Mouse (Mus musculus) hindbrain, postnatal 0 days (tissue): ENCODE results near the gene Fads6. TPM values are rescaled to one million over a fixed set of nuclear protein-coding genes. Genes with fewer than 3 reads are reported as not detected.
A peak's percentile ranks its signal among the peaks of the same experiment; 100 is the strongest.

Experiments
- ATAC-seq: fragments of 200-750 bp; cut with Nextera tagmentation; 2 replicates; pipeline ENCODE4 v1.8.0; 2017; ENCODE audit warnings: mild to moderate bottlenecking, moderate TSS enrichment, moderate library complexity
- DNase-seq: peaks from one replicate; pipeline ENCODE4 v3.0.0-alpha.2; 2015; ENCODE audit warnings: low spot score
- H3K27ac ChIP-seq: fragments of 300-500 bp; sonication (generic); 2 replicates; pipeline ENCODE4 v1.5.1; 2014; ENCODE audit warnings: mild to moderate bottlenecking
- H3K27me3 ChIP-seq: fragments of 300-500 bp; sonication (generic); 2 replicates; pipeline ENCODE4 v1.6.1; 2014; ENCODE audit warnings: low read length, mixed read lengths; ENCODE audit not compliant: insufficient read depth
- H3K36me3 ChIP-seq: fragments of 300-500 bp; sonication (generic); 2 replicates; pipeline ENCODE4 v1.6.1; 2014; ENCODE audit warnings: low read length, mixed read lengths; ENCODE audit not compliant: insufficient read depth
- H3K4me1 ChIP-seq: fragments of 300-500 bp; sonication (generic); 2 replicates; pipeline ENCODE4 v1.6.1; 2014; ENCODE audit warnings: antibody characterized with exemption, low read length, mixed read lengths; ENCODE audit not compliant: insufficient read depth
- H3K4me2 ChIP-seq: fragments of 300-500 bp; sonication (generic); 2 replicates; pipeline ENCODE4 v1.6.1; 2014; ENCODE audit warnings: low read depth, mild to moderate bottlenecking, low read length, moderate library complexity, mixed read lengths
- H3K4me3 ChIP-seq: fragments of 300-500 bp; sonication (generic); 2 replicates; pipeline ENCODE4 v1.5.1; 2014; ENCODE audit warnings: low read length
- H3K9ac ChIP-seq: fragments of 300-500 bp; sonication (generic); replicated peaks from 2 replicates; pipeline ENCODE4 v1.6.1; 2014; ENCODE audit warnings: mild to moderate bottlenecking, low read length, moderate library complexity, mixed read lengths
- H3K9me3 ChIP-seq: fragments of 300-500 bp; sonication (generic); 2 replicates; pipeline ENCODE4 v1.6.1; 2016; ENCODE audit warnings: low read length, mixed read lengths
- CTCF ChIP-seq: IDR thresholded peaks from 2 replicates; pipeline ENCODE4 v1.5.1; 2016; ENCODE audit warnings: antibody characterized with exemption, control low read depth, low read depth
- WGBS: fragments of 180-500 bp; shearing (Covaris S2); extraction: QIAGEN DNeasy Blood & Tissue Kit; methylation state at CpG from one replicate; pipeline ENCODE4 v1.1.7; 2014; 5-methylcytosine and 5-hydroxymethylcytosine counted together
- polyA plus RNA-seq: library from polyadenylated mRNA; unstranded; fragments of >200 nt; fragmentation: Nextera tagmentation; extraction: Ambion mirVana; gene quantifications from 2 replicates; pipeline ENCODE4 v1.2.1, GENCODE M21; 2015
- total RNA-seq: library from RNA; depleted of rRNA; stranded (reverse); fragments of >200 nt; gene quantifications from 2 replicates; pipeline ENCODE4 v1.2.3, GENCODE M21; 2014

Fads6 gene
- total and polyA plus RNA-seq, 2 experiments from 2014 or later = 1.8 to 10.8 TPM

DNA sequence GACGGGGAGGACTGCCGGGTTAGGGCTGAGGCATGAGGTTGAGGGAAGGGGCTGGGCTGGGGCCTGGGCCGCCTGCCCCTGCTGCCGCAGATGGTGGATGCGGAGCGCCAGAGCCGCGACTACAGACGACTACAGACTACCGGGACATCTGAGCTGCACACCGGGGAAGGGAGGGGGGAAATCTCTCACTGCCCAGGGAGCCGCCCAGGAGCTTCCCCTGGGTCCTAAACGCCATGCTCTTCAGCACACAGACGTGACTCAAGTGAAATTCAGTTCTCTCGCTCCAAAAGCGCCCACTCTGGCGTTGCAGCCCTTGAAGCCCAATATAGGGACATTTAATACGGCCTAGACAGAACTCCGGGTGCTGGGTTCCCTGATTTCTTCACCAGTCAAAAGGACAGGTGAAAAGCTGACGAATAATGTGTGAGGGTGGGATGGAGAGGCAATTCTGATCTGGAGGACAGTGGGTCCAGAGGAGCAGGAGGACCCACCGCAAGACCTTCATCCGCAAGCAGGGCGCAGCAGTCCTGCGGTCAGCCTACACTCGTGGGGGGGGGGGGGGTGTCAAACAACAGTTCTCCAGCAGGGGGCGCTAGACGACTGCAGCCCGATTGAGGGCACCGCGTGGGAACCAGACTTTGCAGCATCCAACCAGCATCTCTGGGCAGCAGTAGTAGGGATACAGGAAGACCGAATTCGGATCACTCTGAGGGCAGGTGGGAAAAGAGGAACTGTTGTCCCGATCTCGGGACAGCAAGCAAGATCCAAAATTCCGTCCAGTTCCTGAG, 24.6 kb upstream of the Fads6 start, which contains the start of gene Ush1g:
Gene Ush1g (minus strand): TSS at position 136 of the 788 bp plus-strand sequence.
- no peak within 1 kb of the TSS for H3K9ac ChIP-seq
- DNase-seq (peak; percentile 82), ATAC-seq (peak; percentile 78)
- 0 out of 2 replicates have a peak, but pooled peaks cover 6% of the 10 kb centered on the region for H3K4me1 ChIP-seq
- H3K27ac ChIP-seq = no peak within 1 kb of the TSS
- peak within 1 kb of the TSS; percentile 14; the same call in 1 of the 2 replicates for H3K4me3 ChIP-seq
- H3K27me3 ChIP-seq = peaks cover 63% of the 10 kb centered on the region
- no peaks in the 10 kb centered on the region for H3K9me3 ChIP-seq
- TF ChIP-seq CTCF = peak; percentile 98
- WGBS = 6% methylated on average over 33 of the region's 35 CpGs
- H3K36me3 ChIP-seq = no peaks in the 10 kb centered on the region
- H3K4me2 ChIP-seq = peak within 1 kb of the TSS; percentile 28

DNA sequence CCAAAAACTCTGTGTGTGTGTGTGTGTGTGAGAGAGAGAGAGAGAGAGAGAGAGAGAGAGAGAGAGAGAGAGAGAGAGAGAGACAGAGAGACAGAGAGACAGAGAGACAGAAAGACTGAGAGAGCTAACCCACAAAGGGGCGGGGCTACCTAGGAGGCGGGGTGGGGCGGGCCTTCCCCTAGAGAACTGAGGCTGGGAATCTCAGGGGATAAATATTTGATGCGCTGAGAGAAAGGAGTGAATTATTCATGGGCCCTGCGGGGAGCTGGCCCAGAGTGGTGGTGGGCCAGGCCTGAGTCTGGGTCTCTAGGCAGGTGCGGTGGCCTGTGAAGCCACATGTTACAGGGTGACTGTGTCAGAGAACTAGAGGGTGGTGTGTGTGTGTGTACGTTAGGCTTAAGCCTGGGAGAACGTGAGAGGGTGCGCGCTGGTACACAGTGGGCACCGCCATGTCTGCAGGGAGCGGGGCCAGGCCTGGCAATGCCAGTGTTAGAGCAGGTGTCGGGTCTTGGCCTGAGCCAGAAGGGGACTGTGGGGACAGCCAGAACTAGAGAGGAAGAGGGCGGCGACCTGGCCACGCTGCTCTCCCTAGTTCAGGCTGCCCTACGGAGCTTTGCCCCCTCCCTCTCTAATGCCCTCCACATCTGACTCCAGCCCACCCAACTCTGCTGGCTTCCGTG, 22.4 kb upstream of the Fads6 start:
- DNase-seq = peak; percentile 17

DNA sequence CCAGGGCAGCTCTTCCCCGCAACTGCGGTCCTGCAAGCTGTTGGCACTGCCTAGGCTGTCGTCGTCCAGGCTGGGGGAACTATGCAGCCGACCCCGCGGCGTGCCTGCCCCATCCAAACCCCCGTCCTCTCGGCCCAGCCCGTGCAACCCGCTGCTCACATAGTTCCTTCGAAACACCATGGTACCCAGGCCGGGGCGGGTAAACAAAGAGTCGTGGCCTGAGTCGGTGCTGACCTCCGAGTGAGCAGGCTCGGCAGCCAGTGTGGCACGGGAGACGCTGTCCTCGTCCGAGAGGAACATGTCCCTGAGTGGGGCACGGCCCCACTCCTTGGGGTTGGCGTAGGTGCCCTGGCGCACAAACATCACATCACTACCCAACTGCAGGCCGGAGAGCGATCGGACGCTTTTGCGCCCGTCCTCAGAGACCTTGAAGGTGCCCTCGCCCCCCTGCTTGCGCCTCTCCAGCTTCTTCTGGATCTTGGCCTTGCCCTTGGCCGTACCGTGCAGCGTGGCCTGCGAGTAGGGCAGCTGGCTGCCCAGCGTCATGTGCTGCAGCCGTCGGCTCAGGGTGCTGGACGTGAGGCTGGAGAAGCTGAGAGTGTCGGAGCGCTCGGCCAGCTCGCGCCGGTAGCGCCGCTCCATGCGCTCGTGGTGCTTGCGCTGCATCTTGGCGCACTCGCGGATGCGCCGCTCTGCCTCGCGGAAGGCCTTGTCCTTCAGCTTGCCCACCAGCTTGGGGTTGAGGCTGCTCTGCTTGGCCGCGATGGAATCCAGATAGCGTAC, 21.0 kb upstream of the Fads6 start:
- WGBS = 4% methylated on average over 63 of the region's 63 CpGs
- H3K4me1 ChIP-seq = 0 out of 2 replicates have a peak, but pooled peaks cover 6% of the 10 kb centered on the region
- TF ChIP-seq CTCF = no peak

More for the DNA sequence above, 22.4 kb upstream of the Fads6 start:
- Histone ChIP-seq H3K27ac (no peak overlapping the region), H3K27me3 (peaks cover 85% of the 10 kb centered on the region), H3K9me3 (no peaks in the 10 kb centered on the region), H3K4me2 (no peak overlapping the region), H3K4me1 (0 out of 2 replicates have a peak, but pooled peaks cover 6% of the 10 kb centered on the region), H3K4me3 (no peak overlapping the region), H3K9ac (no peak overlapping the region), H3K36me3 (no peaks in the 10 kb centered on the region)
- 12% methylated on average over 18 of the region's 18 CpGs for WGBS
- 0 out of 2 replicates have a peak, but pooled peaks have one; percentile 30 for ATAC-seq
- TF ChIP-seq CTCF = no peak

DNA sequence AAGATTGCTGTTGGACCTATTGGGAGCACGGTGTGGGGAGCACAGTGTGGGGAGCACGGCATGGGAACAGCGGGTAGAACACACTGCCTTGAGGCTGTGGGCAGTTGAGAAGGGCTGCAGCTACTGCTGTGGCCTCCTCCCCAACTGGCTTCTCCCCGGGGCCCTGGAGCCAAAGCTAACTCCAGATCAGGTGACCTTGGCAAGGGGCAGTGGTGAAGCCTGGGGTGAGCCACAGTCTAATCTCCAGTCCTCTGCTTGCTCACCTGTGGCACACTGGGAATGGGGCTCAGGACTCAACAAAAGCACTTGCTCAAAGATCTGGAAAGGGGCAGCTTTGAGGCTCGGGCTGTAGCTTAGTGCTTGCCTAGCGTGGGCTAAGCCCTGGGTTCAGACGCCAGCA, 19.7 kb upstream of the Fads6 start:
- WGBS = 59% methylated on average over 7 of the region's 7 CpGs
- H3K9me3 ChIP-seq = no peaks in the 10 kb centered on the region

More for the DNA sequence above, 21.0 kb upstream of the Fads6 start:
- Histone ChIP-seq H3K9me3 (no peaks in the 10 kb centered on the region), H3K27ac (no peak overlapping the region), H3K9ac (no peak overlapping the region), H3K4me2 (peak overlapping the region; percentile 2; the same call in 1 of the 2 replicates), H3K36me3 (no peaks in the 10 kb centered on the region), H3K27me3 (peaks cover 77% of the 10 kb centered on the region), H3K4me3 (peak overlapping the region; percentile 7; the same call in 1 of the 2 replicates)
- ATAC-seq = no peak
- peak; percentile 33 for DNase-seq

DNA sequence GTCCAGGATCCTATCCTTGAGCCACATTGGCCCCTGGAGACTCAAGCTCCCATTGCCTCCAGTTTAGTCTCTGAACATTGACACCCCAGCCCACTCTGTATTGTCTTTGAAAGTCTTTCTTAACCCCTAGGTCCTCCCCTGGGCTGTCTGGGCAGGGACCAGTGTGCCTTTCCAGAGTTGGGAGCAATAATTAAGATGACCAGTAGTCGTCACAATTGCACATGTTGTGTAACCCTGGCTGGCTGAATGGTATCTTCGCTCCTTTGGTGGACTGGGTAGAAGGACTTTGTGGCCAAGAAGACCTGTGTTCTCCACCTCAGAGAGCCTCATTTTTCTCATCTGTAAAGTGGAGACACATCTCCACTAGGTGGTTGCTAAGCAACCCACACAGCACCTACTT, 16.8 kb upstream of the Fads6 start:
- Histone ChIP-seq H3K27ac (no peak overlapping the region), H3K9me3 (no peaks in the 10 kb centered on the region), H3K9ac (no peak overlapping the region), H3K27me3 (peaks cover 55% of the 10 kb centered on the region), H3K4me3 (no peak overlapping the region), H3K4me1 (no peaks in the 10 kb centered on the region), H3K4me2 (no peak overlapping the region), H3K36me3 (no peaks in the 10 kb centered on the region)
- no peak for DNase-seq
- 36% methylated on average over 2 of the region's 2 CpGs for WGBS
- peak; percentile 41 for TF ChIP-seq CTCF
- ATAC-seq = no peak

More for the DNA sequence above, 19.7 kb upstream of the Fads6 start:
- Histone ChIP-seq H3K27me3 (peaks cover 73% of the 10 kb centered on the region), H3K9ac (no peak overlapping the region), H3K4me3 (no peak overlapping the region), H3K27ac (no peak overlapping the region), H3K36me3 (no peaks in the 10 kb centered on the region), H3K4me2 (no peak overlapping the region), H3K4me1 (0 out of 2 replicates have a peak, but pooled peaks cover 6% of the 10 kb centered on the region)
- TF ChIP-seq CTCF = no peak
- no peak for ATAC-seq
- DNase-seq = no peak

DNA sequence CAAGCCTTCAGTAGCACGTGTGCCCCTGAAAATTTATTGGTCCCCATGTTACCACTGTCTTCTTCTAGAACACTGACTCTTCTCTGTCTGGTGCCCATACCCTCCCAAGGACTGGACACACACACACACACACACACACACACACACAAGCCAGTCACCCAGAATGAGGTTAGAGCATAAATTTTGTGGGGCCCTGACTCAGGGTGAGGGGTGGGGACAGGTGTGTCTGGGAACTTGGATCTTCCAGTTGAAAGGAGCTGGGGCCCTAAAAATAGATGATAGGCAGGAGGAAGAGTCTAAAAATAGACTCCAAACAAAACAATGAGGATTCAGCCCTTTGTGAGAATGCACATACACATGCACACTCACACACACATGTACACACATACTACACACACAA, 11.3 kb upstream of the Fads6 start:
- Histone ChIP-seq H3K4me2 (no peak overlapping the region), H3K4me1 (no peaks in the 10 kb centered on the region), H3K9ac (no peak overlapping the region), H3K27me3 (peaks cover 9% of the 10 kb centered on the region; the same call in 1 of the 2 replicates), H3K27ac (no peak overlapping the region), H3K36me3 (no peaks in the 10 kb centered on the region), H3K4me3 (no peak overlapping the region), H3K9me3 (no peaks in the 10 kb centered on the region)
- WGBS = 71% methylated on average over 1 of the region's 1 CpGs
- no peak for TF ChIP-seq CTCF
- ATAC-seq (no peak), DNase-seq (no peak)
